Mouse (Mus musculus) right cerebral cortex, postnatal 14 days (tissue): Measurements from ENCODE around the gene Kptn.
A peak's percentile ranks its signal among the peaks of the same experiment; 100 is the strongest.

Source experiments
- DNase-seq: peaks from one replicate; pipeline ENCODE4 v3.0.0; 2022

The Kptn gene

DNA sequence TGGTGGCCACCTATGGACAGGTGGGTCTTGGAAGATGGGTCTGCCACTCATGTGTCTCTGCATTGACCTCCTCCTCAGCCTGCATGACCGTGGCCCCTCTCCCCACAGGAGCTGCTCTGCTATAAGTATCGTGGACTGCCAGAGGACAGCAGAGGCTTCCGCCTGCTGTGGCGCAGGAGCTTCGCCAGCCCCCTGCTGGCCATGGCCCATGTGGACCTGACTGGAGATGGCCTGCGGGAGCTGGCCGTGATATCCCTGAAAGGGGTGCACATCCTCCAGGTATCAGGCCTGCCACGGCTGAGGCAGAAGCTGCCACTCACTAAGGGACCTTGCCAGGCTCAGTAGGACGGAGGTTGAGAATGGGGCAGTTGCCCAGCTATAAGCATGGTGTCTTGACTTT is 6.1 kb downstream of the Kptn start:
- no peak for DNase-seq

DNA sequence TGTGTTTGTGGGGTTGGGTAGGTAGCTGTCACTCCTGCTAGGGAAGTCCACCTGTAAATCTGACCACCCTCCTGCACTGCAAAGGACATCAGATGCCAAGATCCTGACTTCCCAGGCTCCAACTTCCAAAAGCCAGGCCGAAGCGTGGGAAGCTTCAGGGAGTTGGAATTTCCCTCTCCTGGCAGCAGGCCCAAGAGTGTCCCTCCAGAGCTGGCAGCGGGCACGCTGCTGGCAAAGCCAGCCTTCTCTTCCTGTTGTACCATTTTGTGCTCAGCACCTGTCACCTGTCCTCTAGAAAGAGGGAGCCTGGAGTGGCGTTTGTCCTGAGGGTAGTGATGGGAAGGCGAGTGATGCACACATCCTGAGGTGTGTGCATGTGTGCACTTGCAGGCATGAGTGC is 8.6 kb downstream of the Kptn start:
- peak; percentile 57 for DNase-seq

DNA sequence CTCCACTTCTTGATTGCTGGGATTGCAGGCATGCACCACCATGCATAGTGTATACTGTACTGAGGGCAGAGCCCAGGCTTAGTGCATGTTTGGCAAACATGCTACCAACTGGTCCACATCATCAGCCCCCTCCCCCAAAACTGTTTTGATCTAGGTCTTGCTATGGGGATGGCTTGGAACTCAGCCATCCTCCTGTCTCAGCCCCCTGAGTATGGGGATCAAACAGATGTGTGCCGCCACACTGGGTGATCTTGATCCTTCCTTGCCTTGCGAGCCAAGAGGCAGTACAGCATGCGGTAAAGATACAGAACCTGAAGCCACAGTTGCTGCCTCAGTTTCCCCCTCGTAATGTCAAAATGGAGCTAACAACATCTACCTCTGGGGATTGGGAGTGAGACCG is 9.2 kb downstream of the Kptn start:
- DNase-seq = no peak

DNA sequence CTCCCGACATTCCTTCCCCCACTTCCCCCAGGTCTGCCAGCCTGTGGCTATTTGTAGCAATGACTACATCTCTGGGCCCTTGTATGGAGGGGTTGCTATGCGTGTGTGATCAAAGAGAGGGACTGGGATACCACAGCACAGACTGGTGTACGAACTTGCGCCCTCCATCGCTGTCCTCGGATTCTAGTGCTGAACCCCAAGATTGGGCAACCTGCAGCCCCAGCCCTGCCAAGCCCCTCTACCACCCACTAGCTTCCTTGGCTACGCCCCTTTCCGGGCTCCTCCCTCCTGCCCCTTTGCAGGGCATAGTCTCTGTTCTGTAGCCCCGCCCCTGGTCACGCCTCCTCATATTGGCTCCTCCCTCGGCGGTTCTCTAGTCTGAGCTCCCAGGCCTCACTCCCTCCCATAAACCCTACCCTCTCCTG is 9.7 kb downstream of the Kptn start, which contains the start of gene Slc8a2:
Gene Slc8a2, plus strand, starts transcription at position 406 of the 425 bp plus-strand sequence.
- peak; percentile 88 for DNase-seq

DNA sequence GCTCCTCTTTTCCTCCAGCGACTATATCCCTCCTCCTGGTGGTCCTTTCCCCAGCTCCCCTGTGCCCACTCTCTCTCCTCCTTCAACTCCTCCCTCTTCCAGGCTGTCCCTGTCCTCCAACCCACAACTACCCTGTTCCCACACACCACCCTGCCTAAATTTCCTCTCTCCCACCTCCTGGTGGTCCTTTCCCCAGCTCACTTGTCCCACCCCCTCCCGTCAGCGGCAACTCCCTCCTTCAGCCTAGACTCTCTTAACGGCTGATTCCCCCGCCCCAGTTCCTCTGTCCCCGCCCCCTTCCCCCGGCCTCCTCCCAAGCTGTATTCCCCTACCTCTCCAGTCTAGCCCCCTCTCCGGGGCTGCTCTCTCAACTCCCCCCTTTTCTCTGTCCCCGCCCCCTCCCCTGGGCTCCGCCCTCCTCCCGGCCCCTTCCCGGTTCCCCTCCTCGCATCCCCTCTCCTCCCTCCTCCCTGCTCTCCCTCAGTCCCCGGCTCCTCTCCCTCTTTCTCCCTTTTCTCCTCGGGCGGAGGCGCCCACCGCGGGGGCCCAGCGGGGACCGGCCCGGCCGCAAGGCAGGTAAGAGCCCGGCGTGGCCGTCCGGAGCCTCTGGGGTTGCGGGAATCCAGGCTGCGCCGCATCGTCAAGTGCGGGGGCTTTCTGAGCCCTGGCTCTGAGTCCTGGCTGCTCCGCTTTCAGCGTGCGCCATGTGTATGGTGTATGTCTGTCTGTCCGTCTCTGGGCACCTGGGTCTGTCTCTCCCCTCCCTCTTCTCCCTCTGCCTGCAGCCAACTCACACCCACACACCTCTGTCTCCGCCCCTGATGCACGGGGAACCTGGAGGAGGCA is 10.4 kb downstream of the Kptn start:
- peak; percentile 74 for DNase-seq

DNA sequence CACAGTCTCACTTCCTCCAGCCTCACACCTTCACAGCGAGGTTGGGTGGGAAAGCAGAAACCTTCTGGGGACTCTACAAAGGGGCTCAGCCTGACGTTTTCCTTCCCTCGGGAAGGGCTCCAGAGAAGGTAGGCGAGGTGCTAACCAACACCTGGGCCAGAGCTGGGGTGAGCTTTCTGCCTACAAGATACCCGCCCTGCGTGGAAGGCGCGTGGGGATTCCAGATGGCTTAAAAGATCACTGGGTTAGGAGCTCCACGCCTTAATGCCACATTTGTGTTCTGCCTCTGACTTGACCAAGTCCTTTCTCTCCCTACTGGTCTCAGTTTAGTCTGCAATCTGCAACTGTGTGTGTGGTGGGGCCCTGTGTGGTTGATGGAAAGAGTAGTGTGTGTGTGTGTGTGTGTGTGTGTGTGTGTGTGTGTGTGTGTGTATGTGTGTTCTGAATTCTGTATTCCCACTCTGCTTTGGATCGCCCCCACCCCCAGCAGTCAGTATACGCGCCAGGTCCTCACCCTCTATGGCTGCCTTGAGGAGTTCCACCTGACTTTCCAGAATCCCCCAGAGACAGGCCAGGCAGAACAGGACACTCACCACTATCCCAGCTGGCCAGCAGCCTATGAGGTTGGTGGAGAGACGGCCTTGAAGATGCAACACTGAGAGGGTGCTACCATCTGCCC is 11.4 kb downstream of the Kptn start:
- no peak for DNase-seq

DNA sequence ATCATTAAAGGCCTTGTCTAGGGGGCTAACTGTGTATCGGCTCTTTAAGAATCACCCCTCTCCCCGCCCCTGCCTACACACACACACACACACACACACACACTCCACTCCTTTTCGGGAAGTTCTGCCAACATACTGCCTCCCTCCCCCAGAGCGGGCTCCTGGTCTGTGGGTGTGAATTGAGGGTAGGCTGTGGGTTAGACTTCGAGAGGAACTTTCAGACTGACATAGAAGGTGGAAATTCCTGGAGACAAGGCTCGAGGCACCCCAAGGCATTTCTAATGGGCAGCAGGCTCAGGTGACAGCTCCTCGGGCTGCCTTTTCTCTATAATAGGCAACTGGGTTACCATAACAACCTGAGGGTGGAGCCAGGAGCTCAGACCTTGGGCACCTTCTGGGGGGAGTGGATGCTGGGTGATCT is 12.5 kb downstream of the Kptn start:
- DNase-seq = peak; percentile 40

DNA sequence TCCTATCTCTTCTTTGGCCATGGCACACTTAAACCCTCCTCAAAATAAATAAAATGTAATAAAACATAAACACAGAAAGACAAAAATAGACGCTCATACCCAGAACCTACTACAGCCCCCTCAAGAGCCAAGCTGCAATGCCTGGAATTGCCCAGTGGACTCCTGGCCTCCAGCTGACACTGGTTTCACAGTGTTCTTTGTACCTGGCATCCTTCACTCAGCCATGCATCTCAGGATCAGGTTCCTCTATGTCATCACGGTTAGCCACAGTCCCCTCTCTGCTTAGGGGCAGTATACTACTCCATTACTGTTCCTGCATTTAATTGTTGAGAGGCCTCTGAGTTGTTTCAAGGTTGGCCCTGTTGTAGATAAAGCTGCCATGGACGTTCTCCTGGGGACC is 13.2 kb downstream of the Kptn start:
- DNase-seq = no peak

DNA sequence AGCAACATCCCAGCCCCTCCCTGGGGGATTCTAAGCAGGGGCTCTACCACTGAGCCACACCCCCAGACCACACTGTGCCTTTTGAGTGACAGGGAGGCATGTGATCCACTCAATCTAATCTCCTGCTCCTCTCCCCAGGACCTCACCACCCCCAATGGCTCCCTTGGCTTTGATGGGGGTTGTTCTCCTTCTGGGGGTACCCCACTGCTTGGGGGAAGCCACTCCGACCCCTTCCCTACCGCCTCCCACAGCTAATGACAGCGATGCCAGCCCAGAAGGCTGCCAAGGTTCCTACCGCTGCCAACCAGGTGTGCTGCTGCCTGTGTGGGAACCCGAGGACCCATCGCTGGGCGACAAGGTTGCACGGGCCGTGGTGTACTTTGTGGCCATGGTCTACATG is 14.0 kb downstream of the Kptn start:
- no peak for DNase-seq

DNA sequence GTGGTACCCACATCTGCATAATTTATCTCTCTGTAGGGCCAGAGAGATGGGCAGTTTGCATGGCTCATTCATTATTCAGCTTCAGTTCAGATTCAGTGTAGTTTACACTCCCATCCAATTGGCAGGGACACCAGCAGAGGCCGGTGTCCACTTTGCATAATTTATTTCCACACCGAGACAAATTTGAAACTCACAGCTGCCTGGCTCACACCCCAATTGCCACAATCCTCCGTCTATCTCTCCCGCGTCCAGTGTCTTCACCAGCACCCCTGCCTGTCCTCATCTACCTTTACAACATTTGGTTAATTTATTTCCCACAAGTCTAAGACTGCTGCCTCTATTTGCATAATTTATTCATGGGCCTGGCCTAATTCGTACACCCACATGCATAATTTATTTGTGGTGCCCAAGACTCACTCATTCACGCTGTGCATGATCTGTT is 15.3 kb downstream of the Kptn start:
- no peak for DNase-seq

DNA sequence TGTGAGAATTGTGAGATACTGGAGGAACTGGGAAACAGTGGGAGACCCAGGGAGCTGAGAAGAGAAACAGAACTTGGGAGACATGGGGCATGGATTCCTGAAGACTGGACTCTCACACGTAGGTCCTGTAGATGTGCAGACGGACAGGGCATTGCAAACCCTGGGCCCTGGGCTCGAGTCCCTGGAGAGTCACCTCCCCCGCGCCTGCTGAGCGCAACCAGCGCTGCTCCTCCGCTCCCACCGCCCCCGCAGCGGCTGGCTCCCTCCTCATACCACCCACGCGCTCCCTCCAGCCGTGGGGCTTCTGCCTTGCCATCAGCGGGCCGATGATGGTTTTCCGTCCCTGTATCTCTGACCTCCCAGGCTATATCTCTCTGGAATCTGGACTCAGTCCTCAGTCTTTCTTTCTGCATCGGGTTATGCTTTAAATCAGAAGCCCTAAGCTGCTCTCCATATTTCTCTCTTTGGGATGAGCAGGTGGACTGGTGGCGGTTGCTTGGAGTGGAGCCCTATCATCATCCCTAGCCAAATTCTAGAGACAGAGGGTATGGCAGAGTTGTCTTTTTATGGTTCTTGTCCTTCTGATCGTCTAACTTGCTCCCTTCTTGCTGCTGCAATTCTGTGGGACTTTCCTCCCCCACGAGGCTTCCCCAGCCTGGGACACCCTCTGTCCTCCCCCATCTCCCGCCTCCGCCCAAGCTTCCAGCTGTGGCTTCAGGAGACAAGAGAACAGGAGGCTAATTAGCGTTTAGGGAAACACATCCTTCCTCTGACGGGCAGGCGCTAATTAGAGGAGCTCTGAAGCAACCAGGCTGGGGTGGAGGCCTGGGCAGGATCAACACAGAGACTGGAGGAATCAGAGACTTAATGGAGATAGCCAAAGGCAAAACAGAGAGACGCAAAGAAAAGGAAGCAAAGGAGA is 27.1 kb downstream of the Kptn start:
- peak; percentile 72 for DNase-seq

DNA sequence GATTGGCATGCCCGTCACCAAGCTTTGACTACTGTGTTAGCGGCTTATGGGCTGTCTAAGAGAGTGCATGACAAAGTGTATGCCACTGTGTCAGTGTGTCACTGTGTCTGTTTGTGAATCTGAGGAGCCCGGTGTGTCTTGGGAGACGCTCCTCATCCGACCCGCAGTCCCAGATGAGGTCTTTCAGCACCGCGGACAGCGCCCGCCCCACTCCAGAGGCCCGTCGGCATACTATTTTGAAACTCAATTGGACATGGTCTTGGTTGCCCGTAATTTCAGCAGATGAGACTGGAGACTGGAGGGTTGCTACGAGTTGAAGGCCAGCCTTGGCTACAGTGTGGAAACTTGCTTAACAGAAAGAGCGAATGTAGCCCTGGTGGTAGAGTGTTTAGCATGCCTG is 27.9 kb downstream of the Kptn start:
- DNase-seq = no peak

DNA sequence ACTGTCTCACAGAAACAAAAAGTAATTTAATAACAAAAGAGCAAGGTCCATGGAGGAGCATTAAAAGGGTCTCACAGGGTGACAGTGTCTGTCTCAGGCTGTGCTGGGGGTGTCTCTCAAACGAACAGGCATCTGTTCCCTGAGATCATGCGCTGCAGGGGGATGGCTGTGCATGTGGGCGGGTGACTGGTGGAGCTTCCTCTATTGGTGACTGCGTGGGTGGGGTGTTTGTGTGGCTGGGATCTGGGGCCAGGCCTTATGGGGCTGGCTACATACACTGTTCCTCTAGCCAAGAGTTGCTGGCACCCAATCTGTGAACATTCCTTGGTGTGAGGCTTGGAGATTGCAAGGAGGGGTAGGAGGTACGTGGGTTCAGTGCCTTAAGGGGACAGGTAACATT is 29.5 kb downstream of the Kptn start:
- DNase-seq = peak; percentile 78

DNA sequence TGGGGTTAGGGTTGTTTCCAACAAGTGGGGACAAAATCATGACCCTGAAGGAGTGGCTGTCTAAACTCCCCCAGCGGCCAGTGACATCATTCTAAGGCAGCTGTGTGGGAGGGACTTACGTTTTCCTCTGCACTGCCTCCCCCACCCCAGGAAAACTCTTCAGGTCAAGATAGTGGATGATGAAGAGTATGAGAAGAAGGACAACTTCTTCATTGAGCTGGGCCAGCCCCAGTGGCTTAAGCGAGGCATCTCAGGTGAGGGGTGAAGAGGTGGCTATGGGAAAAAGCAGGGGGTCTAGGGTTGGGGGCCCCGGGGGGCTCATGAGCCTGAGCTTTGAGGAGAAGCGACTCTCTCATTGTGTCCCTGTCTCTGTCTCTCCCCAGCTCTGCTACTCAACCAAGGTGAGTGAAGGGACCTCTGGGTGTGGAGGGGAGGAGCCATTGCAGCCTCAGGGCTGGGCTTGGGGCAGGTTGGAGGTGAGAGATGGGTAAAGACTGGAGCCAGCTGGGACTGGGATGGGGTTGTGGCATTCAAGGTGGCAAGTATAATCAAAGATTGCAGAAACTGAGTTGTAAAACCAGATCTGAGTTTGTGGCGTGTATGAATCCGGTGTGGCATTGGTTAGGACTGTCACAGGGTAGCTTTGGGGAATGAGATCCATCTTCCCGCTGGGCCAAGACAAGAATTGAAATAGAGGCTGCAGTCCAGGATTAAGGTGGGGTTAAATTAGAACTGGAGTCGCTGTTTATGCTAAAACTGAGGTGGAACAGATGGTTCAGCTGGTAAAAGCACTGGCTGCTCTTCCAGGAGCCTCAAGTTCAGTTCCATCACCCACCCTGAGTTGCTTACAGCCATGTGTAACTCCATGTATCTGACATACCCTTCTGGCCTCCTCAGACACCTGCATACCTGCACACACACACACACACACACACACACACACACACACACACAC is 30.8 kb downstream of the Kptn start:
- DNase-seq = no peak

DNA sequence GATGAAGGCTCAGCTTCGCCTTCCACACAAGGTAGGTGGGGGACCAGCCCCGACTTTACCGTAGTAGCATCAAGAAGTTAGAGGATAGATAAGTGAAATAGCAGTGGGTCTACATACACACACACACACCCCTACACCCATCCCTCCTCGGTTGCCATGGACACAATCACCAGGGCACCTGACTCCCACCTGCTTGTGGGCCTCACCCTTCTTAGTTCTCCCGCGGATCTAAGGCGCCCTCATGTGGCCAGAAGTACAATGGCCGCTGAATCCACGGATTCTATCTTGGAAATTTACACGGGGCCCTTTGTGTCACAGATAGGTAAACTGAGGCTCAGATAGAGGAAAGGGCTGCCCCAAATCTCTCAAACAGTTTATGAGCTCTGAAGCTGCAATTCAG is 33.8 kb downstream of the Kptn start:
- no peak for DNase-seq

DNA sequence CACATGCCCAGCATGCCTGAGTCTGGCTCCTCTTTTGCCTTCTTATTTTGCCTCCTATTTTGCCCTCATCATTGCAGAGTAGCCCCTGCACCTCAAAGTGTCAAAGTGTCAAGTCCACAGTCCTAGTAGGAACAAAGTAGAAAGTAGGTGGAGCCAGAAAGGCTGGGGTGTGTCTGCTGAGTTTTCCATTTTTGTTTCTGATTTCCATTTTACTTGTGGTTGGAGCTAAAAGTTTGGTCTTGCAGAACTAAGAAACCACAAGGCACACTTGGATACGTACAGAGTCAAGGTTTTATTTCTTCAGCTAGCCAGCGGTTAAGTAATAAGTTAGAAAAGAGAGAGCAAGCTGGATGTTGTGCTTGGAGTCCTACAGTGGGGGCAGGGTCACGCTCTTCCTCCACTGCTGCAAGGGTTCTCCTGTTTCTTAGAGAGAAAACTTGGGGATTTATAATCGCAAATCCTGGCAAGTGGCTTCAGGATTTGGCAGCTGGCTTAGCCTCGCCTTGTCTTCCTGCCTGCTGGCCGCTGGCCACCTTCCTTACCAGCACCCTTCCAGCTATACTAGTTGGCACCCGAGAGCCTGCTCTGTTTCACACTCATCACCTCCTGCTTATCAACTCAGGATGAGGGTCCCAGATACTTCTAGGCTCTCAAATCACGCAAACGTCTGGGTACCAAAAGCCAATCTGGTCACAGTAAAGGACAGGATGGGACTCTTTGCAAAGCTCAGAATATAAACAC is 35.6 kb downstream of the Kptn start:
- no peak for DNase-seq

DNA sequence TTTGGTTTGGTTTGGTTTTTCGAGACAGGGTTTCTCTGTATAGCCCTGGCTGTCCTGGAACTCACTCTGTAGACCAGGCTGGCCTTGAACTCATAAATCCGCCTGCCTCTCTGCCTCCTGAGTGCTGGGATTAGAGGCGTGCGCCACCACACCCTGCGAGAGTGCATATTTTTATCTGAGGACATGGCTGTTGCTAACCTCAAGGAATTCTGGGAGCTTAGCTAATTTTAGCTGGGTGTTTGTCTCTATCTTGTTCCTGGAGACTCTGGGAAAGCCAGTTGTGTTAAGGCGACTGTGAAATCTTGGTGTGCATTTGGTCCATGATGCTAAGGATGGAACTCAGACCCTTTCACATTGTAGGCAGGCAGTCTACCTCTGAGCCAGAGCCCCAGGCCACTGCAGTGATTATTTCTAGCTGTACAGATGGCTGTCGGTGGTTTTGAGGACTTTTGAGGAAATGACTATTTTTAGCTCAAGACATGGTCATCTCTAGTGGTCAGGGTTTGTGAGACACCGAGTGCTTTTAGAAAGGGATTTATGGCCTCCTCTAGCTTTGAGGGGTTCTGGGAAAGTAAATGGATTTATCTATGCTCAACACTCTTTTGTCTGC is 36.5 kb downstream of the Kptn start:
- no peak for DNase-seq

DNA sequence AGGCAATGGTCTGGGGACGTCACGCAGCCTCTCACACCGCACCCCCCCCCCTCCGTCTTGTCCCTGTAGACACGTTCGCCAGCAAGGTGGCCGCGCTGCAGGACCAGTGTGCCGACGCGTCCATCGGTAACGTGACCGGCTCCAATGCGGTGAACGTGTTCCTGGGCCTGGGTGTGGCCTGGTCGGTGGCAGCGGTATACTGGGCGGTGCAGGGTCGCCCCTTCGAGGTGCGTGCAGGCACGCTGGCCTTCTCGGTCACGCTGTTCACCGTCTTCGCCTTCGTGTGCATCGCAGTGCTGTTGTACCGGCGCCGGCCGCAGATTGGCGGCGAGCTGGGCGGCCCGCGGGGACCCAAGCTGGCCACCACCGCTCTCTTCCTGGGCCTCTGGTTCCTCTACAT is 39.0 kb downstream of the Kptn start:
- DNase-seq = no peak

DNA sequence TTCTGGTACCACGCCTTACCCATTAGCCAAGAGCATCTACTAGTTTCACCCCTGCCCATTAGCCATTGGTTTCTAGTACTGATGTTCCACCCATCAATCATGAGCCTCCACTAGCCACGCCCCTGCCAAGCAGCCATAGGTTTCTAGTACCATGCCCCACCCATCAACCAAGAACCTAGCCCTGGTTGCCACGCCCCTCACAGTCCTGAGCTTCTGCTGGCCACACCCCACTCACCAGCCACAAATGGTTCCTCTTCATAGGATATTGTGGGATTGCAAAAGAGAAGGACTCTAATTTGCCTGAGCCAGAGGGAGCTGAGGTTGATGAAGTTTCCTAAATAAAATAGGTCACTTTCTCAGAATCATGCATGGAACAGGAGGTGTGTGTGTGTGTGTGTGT is 41.0 kb downstream of the Kptn start:
- DNase-seq = peak; percentile 61

DNA sequence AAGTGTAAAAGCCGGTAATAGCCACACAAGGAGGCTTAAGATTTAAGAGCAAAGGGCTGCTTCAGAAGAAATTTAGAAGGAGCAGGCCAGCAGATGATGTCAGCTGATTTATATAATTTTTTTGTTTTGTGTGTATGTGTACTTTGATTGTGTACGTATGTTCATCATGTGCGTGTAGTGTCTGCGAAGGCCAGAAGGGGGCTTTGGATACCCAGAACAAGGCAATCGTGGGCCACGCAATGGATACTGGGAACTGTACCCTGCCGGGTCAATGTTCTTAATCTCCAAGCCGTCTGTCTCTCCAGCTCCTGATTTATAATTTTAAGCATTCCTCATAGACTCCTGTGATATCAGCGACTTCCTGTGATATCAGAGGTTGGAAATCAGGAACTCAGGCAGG is 41.6 kb downstream of the Kptn start:
- no peak for DNase-seq

DNA sequence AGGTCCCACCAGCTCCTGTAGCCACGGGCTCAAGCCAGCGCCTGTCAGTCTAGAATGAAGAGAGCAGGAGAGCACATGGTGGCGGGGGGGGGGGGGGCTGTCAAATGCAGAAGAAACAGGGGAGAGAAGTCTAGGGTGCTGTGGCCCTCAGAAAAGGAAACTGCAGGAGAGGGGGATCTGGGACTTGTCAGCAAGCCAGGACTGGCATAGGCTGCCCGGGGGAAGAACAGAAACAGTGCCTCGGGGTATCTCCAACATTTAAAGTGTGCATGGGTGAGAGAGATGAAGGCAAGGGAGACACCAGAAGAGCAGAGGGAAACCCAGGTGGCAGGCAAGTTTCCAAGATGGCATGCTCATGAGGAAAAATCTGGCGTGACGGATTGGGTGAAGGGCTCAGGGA is 42.3 kb downstream of the Kptn start:
- no peak for DNase-seq
